Mouse (Mus musculus) ES-Bruce4 (cell line): ENCODE data around the gene Tmem106a. TPM values are rescaled to one million over a fixed set of nuclear protein-coding genes. Genes with fewer than 3 reads are reported as not detected.
"Not testable (repeated sequence)": the region's sequence is repeated elsewhere in the genome, so short reads cannot be mapped to it uniquely, and the experiment has no call there.

Source experiments
- H3K27ac ChIP-seq: 2 replicates; pipeline ENCODE4 v1.5.1; 2012; ENCODE audit warnings: low read length, inconsistent platforms; ENCODE audit not compliant: insufficient read depth
- H3K27me3 ChIP-seq: 2 replicates; pipeline ENCODE4 v1.6.1; 2012; ENCODE audit warnings: mild to moderate bottlenecking, low read length, inconsistent platforms; ENCODE audit not compliant: control insufficient read depth, poor library complexity, insufficient read depth, severe bottlenecking
- H3K36me3 ChIP-seq: 2 replicates; pipeline ENCODE4 v1.6.1; 2012; ENCODE audit warnings: inconsistent platforms, mild to moderate bottlenecking, low read length, moderate library complexity; ENCODE audit not compliant: control insufficient read depth, poor library complexity, insufficient read depth, severe bottlenecking
- H3K4me1 ChIP-seq: one replicate; pipeline ENCODE4 v1.8.1; 2011; ENCODE audit warnings: low read length; ENCODE audit not compliant: control insufficient read depth, insufficient read depth
- H3K4me3 ChIP-seq: 2 replicates; pipeline ENCODE4 v1.5.1; 2011; ENCODE audit warnings: low read depth, mild to moderate bottlenecking, low read length
- H3K9ac ChIP-seq: 2 replicates; pipeline ENCODE4 v1.6.1; 2012; ENCODE audit warnings: low read depth, mild to moderate bottlenecking, inconsistent platforms; ENCODE audit not compliant: poor library complexity, severe bottlenecking
- H3K9me3 ChIP-seq: replicated peaks from 2 replicates; pipeline ENCODE4 v1.6.1; 2012; ENCODE audit warnings: mild to moderate bottlenecking, low read length, inconsistent platforms; ENCODE audit not compliant: control insufficient read depth, poor library complexity, insufficient read depth, severe bottlenecking
- CTCF ChIP-seq: IDR thresholded peaks from one replicate; pipeline ENCODE4 v1.8.1; 2011; ENCODE audit warnings: low read depth, low read length
- EP300 ChIP-seq: IDR thresholded peaks from 2 replicates; pipeline ENCODE4 v1.6.1; 2011; ENCODE audit warnings: low read depth, low read length; ENCODE audit not compliant: insufficient read depth
- POLR2A ChIP-seq: IDR thresholded peaks from one replicate; pipeline ENCODE4 v1.8.1; 2011; ENCODE audit warnings: low read length; ENCODE audit not compliant: insufficient read depth
- polyA plus RNA-seq: library from polyadenylated mRNA; stranded (reverse); fragments of >200 nt; gene quantifications from 2 replicates; pipeline ENCODE4 v1.2.4, GENCODE M21; 2011; ENCODE audit warnings: low read depth; ENCODE audit not compliant: missing spikeins, insufficient read depth, insufficient read length

Gene Tmem106a
- polyA plus RNA-seq, 1 experiment = 5.8 TPM

GRCm38 (mm10) chr11:101576116-101576515 lies 5.9 kb upstream of the Tmem106a start:
- Histone ChIP-seq H3K4me1 (peaks cover under 1% of the 10 kb centered on the region), H3K9me3 (no peaks in the 10 kb centered on the region), H3K27me3 (no peaks in the 10 kb centered on the region), H3K9ac (no peak overlapping the region), H3K36me3 (peaks cover 71% of the 10 kb centered on the region), H3K27ac (no peak overlapping the region), H3K4me3 (no peak overlapping the region)
- TF ChIP-seq EP300 (no peak), CTCF (peak; percentile 22)

DNA sequence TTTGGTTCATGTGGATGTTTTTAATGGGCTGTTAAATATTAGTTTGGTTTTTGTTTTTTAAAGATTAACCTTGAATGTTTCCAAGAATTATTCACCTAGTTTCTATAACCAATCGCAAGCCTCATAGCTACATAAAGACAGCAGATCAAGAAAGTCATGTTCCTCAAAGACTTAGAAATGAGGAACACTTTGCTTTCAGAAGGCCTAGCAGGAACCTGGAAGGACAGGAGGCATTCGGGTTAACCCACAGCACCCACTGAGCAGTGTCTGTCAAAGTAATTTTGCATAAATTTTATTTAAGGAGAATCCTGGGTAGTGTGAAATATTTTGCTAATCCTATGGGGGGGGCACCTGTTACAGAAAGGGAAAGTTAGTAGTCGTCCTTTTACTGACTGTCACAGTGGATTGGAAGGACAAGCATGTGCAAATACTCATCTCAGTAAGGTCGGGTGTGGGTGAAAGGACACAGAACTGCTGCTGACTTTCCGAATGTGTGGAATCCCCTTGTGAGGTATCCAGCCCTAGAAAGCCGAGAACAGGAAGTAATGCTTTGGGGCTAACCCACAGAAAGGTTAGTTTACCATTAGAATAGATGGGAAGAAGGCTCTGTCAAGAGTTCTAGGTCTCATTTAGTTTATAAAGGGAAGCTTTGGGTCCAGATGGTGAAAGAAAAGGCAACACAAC lies 819 bp upstream of the Tmem106a start:
- Histone ChIP-seq H3K27me3 (no peaks in the 10 kb centered on the region), H3K4me1 (peaks cover 5% of the 10 kb centered on the region), H3K4me3 (no peak overlapping the region), H3K9me3 (no peaks in the 10 kb centered on the region), H3K27ac (peak overlapping the region; percentile 88), H3K9ac (no peak overlapping the region), H3K36me3 (peaks cover 31% of the 10 kb centered on the region)
- no peak for TF ChIP-seq POLR2A
- TF ChIP-seq EP300 = no peak
- no peak for TF ChIP-seq CTCF

DNA sequence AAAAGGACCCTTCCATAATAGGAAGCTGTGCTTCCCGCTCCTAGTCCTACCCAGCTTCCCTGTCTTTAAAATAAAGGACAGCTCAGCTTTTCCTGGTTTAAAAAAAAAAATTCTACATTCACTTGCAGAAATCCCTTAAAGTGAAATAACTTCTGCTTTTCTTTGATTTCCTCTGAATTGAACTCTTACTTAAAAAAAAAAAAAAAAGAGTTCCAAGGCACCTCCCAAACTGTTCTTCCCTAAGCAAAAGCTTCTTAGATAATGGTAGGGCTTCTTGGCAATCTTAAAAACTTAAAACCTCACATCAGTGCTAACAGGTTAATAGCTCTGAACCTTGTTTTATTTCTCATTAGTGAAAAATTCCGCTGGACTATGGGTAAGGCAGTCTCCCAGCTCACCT lies 1.2 kb downstream of the Tmem106a start:
- H3K4me3 ChIP-seq = no peak overlapping the region
- TF ChIP-seq POLR2A = no peak
- TF ChIP-seq CTCF = no peak
- TF ChIP-seq EP300 = no peak
- no peaks in the 10 kb centered on the region for H3K9me3 ChIP-seq
- H3K27me3 ChIP-seq = no peaks in the 10 kb centered on the region
- 0 out of 2 replicates have a peak overlapping the region, but pooled peaks have one; percentile 56 for H3K9ac ChIP-seq
- peaks cover 5% of the 10 kb centered on the region for H3K4me1 ChIP-seq
- peaks cover 15% of the 10 kb centered on the region for H3K36me3 ChIP-seq
- H3K27ac ChIP-seq = no peak overlapping the region

DNA sequence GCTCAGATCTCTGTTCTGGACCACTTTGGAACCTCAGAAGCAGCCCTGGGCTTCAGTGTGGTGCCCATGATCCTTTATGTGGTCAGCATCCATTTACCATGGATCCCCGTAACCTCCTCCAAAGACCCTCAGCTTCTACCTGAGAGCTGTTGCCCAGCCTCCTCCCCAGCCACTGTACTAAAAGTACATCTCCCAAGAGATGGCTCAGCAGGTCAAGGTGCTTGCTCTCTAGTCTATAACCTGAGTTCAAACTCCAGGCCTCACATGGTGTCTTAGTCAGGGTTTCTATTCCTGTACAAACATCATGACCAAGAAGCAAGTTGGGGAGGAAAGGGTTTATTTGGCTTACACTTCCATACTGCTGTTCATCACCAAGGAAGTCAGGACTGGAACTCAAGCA lies 3.0 kb downstream of the Tmem106a start:
- not testable (repeated sequence) for H3K9me3 ChIP-seq, H3K9ac ChIP-seq, H3K36me3 ChIP-seq, H3K4me1 ChIP-seq, H3K27me3 ChIP-seq, H3K4me3 ChIP-seq, H3K27ac ChIP-seq

- Histone ChIP-seq H3K27me3 (no peaks in the 10 kb centered on the region), H3K9ac (no peak overlapping the region), H3K4me3 (no peak overlapping the region), H3K4me1 (peaks cover 5% of the 10 kb centered on the region), H3K36me3 (no peaks in the 10 kb centered on the region), H3K9me3 (no peaks in the 10 kb centered on the region), H3K27ac (no peak overlapping the region)
- TF ChIP-seq CTCF = no peak
- no peak for TF ChIP-seq POLR2A
- TF ChIP-seq EP300 = no peak
These were observed 3.8 kb downstream of the Tmem106a start for GRCm38 (mm10) chr11:101585805-101586204.

GRCm38 (mm10) chr11:101587676-101588075 lies 5.6 kb downstream of the Tmem106a start:
- Histone ChIP-seq H3K9me3 (no peaks in the 10 kb centered on the region), H3K36me3 (no peaks in the 10 kb centered on the region), H3K27me3 (no peaks in the 10 kb centered on the region), H3K4me1 (peaks cover 7% of the 10 kb centered on the region), H3K9ac (no peak overlapping the region), H3K27ac (no peak overlapping the region), H3K4me3 (no peak overlapping the region)
- TF ChIP-seq POLR2A (no peak), CTCF (no peak), EP300 (no peak)
